Mouse (Mus musculus) frontal cortex, postnatal 25 days (tissue): ENCODE data around the gene Rab10.
A peak's percentile ranks its signal among the peaks of the same experiment; 100 is the strongest.

Experiments used
- DNase-seq, 2 experiments: peaks; one replicate each; pipeline ENCODE4 v3.0.0; 2022; ENCODE audit warnings: low spot score in 2 of 2

The Rab10 gene

GRCm38 (mm10) chr12:3236831-3237681 is 72.7 kb downstream of the Rab10 start:
- no peak for DNase-seq

DNA sequence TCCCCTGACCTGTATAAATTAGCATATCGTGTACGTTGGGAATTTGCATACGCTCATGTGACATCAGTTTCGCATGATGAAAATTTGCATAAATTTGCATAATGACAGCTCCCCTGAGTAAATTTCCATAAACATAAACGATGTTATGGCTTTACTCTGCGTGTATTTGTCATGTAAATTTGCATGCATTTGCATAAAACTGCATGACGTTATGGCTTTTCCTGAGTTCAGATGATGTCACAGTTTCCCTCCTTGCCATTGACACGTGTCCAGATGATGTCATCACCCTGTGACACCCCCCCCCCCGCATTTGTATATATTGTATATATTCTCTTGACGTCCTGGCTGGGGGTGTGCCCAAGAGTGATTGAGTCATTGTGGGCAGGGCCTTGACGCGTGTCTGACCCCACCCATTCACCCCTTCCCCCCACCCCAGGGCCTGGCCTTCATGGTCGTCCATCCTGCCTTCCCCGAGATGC is 73.6 kb downstream of the Rab10 start:
- no peak for DNase-seq

- peak; percentile 96 to 98 for DNase-seq
Observed at GRCm38 (mm10) chr12:3235646-3236161, 74.1 kb downstream of the Rab10 start.

DNA sequence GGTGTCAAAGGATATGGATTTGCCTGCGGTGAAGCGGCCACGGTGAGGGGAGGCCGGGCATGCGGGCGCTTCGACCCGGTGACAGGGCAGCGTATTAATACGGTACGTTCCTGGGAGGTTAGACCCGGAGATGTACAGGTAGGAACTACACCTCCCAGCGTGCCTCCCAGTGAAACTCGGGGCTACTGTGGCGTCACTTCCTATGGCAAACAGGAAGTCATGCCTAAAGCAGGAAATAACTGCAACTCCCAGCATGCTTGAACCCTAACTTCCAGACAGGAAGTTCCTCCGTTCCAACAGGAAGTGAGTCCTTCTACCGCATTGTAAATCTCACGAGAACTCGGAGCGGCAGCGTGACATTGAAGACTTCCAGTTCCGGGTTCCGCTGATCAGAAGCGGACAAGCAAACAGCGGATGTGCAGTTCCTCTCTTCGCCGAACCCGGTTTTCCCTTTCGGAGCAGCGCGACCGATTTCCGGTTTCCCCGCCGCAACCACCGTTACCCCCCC is 74.6 kb downstream of the Rab10 start:
- DNase-seq, result peak; percentile 72 to 86

DNA sequence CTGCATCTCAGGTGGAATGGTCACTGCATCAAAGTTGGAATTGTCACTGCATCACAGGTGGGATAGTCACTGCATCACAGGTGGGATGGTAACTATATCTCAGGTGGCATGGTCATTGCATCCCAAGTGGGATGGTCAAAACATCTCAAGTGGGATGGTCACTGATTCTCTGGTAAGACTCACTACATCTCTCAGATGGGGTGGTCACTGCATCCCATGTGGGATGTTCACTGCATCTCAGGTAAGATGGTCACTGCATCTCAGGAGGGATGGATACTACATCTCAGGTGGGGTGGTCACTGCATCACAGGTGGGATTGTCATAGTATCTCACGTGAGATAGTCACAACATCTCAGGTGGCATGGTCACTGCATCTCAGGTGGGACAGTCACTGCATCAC is 75.7 kb downstream of the Rab10 start:
- DNase-seq, result no peak

DNA sequence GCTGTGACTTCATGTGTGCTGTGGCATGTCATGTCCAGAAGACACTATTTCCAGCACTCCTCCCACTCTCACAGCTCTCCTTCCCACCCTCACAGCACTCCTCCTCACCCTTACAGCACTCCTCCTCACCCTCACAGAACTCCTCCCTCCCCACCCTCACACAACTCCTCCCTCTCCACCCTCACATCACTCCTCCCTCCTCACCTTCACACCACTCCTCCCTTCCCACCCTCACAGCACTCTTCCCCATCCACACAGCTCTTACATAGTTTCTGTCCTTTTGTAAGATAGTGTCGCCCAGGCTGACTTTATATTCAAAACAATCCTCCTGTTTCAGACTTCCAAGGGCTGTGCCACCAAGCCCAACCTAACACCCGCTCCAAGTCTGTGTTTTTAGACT is 86.4 kb downstream of the Rab10 start:
- DNase-seq, result no peak

GRCm38 (mm10) chr12:3210181-3210580 is 99.6 kb downstream of the Rab10 start:
- DNase-seq, result no peak

- DNase-seq, result no peak
Observed at GRCm38 (mm10) chr12:3209163-3209562, 100.6 kb downstream of the Rab10 start.
